Mouse (Mus musculus) lung, postnatal 36 days (tissue): ENCODE measurements around the gene Mtcl1.

Source experiments
- DNase-seq: peaks from one replicate; pipeline ENCODE4 v3.0.0; 2022; ENCODE audit warnings: mixed read lengths

Gene Mtcl1

DNA sequence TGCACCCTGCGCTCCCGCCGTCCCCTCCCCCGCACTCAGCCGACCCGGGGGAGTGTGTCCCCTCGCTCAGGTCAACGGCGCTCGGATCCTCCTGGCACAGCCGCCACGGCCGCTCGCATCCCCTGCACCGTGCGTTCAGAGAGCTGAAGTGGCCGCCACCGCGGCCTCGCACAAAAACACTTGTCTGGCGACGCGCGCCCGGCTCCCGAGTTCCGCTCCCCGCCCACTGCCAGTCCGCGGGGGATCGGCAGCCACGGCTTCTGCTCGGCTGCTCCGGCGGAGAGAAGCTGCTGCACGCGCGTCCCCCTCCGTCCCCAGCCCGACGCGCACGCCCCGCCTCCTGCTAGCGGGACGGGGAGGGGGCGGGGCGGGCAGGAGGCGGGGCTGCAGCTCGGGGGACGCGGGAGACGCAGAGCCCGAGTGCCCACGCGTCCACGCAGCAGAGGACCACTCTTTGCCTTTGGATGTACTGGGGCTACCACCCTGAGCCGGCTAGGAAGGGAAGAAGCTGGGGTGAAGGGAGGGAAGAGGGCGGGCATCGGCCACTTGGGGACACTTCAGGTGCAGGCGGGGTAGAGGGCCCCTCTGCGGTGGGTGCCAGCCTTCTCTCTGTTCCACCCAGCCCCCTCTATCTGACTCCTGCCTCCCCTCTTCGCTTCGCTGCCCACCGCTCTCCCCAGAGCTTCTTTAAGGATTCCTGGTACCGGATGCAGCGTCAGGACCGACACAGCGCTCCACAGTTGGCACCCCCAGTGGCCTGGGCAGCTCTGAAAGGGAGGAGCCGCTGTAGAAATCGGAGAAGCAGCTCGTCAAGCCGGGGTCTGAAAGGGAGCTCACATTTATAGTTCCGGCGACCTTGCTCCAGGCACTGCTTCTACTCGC, at the start of gene Mtcl1:
Gene Mtcl1 (minus strand): TSS at position 291 of the 882 bp plus-strand sequence.
- DNase-seq: peak; percentile 81

GRCm38 (mm10) chr17:66498598-66498997, 49.0 kb upstream of the Mtcl1 start:
- DNase-seq: no peak

- DNase-seq: no peak
Observed at GRCm38 (mm10) chr17:66496589-66496988, 47.0 kb upstream of the Mtcl1 start.

DNA sequence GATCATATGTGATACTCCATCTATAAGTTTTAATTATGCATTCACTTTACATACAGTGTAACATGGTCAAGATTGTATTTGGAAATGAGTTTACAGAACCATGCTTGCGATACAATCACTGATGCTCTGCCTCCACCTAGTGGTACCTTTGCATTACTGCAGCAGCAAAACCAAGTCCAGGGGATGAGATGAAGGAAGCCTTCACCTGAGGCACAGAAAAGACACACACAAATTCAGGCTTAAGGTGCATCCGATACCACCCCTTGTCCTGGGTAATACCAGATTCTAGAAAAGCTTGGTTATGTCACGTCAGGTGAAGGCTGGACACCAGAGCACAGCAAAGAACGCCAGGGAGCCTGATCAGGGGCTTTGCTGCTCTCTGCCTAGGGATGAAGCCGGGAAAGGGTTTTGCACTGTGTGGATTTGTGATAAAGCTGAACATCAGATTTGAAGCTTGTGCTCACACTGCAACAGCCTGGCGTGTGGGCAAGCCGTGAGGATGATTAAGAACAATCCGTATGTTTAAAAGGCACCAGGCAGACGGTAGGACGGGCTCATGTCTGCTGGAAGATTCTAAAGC, 40.6 kb upstream of the Mtcl1 start:
- DNase-seq: peak; percentile 64

- DNase-seq: no peak
Observed at GRCm38 (mm10) chr17:66486576-66486975, 37.0 kb upstream of the Mtcl1 start.

GRCm38 (mm10) chr17:66485742-66486141, 36.2 kb upstream of the Mtcl1 start:
- DNase-seq: peak; percentile 74

DNA sequence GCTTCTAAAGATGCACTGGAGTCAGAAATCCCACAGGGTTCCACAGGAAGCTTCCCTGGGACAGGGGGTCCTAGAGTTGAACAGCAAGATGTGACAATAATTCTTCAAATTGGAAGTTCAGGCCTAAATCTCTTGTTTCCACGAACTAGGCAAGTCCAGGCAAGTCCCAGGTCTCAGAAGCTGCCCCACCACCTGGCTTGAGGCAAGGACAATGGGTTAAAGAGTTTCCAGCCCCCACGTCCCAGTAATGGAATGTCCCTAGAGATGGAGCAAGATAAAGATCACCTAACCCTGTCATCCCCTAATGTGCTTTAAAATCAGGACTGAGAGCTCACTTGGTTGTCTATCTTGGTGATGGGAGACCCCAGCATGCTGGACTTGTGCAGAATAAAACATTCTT, 35.4 kb upstream of the Mtcl1 start:
- no peak for DNase-seq

- peak; percentile 74 for DNase-seq
Observed at GRCm38 (mm10) chr17:66483651-66484454, 34.3 kb upstream of the Mtcl1 start.

- no peak for DNase-seq
Observed at GRCm38 (mm10) chr17:66481295-66481694, 31.7 kb upstream of the Mtcl1 start.

DNA sequence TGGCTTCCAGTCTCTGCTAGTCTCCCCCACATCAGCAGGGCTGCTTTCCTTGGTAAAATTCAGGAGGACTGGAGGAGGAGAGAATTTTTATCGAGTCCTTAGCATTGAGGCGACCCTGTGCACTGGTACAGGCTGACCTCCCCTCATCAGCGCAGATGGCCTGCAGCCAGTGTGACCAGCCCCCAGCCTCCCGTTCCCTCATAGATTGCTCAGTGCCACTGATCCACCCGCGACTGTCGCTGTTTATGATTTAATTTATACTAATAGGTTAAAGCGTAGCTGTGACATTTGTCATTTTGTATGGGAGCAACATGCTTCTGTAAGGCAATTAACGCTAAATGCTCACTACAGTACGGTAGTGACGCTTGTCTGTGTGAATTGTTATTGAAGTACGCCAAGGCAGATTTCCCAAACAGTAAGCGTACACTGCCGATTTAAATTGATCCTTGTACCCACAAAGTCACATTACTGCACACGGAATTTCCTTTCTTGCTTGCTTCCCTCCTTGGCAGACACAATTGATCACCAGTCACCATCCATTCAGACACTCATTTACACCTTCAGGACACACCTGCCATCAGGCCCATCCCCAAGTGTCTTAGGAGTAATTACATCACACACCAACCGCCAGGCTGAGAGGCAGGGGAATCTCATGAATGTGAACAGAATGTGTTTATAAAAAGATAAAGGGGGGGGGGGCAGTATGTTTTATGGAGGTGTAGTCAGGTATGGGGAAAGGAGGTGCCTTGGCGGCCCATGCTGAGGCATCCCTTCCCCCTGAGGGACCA, 31.1 kb upstream of the Mtcl1 start:
- DNase-seq: no peak

DNA sequence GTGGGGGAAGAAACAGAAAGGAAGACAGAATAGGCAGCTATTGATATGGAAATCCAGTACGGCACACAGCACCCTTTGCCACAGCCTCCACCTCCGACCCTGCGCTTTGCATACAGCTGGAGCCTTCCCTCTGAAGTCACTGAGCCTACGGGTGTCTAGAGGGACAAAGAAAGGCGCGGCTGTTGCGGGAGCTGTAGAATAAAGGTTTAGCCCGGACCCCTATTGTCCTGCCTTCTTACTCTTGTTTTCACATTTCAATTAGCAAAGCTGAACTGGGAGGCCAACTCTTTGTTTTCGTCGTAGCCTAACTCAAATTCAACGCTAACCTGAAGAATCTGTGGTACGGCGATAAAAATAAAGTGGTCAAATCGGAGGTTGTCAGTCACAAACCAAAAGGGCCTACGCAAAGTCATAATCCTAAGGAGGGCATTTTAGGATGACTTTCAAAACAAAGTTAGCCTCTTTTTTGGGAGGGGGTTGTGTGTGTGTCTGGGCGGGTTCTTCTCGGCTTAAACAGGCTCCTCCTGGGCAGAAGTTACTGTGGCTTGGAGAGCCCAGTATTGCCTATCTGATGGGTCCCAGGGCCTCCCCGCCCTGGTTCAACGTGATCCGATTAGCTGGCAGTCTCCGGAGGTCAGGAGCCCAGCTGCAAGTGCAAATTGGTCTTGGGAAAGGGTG, 30.4 kb upstream of the Mtcl1 start:
- no peak for DNase-seq

GRCm38 (mm10) chr17:66479311-66479710, 29.8 kb upstream of the Mtcl1 start:
- DNase-seq: no peak

DNA sequence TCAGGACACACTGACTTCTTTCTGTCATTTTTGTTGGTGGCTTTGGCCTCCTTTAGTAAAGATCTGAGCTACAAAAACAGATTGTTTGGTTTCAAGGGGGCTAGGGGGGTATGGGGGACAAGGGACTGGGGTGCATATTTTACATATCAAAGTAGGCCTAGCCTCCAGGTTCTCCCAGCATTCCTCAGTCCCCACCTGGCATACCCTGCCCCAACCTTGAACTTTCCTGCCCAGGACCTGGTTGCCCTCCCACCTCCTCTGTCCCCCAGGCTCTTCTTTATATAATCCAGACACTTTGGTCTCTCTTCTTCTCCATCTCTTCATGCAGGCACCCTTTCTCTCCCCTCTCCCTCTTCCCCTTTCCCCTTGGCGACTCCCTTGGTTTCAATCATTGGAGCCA, 23.7 kb upstream of the Mtcl1 start:
- DNase-seq: no peak

- no peak for DNase-seq
Observed at GRCm38 (mm10) chr17:66471775-66472174, 22.2 kb upstream of the Mtcl1 start.

- no peak for DNase-seq
Observed at GRCm38 (mm10) chr17:66471252-66471651, 21.7 kb upstream of the Mtcl1 start.

DNA sequence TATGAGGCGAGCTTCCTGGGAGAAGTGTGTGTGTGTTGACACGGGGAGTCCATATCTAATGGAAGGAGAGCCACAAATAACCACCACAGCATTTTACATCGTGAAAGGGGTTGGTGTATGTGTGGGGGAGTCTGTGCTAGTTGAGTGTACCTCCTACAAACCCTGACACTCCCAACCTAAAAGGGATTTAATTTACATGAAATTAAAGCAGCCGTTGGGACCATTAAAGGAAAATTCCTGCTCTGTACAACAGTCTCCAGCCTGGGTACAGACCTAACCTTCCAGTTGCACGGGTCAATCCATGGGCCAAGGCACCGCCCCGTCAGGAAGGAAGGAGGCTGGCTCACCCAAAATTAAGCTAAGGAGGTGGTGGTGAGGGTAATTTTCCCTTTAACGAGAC, 20.5 kb upstream of the Mtcl1 start:
- DNase-seq: no peak

DNA sequence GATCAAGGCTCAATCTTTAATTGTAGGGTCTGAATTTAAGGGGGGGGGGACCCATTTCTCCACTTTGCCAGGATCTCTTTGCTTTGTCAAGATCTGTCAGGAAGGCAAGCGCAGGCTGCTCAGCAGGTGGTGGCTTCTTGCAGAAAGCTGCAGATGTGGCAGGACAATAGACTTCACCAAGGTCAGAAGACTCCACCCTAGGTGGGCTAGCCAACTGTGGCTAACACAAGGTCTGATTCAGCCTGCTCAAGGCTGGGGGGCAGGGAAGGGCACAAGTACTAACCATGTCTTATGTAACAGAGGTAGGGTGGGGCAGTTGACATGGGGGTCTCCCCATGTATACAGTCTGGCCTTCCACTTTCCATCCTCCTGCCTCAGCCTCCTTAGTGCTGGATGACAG, 7.7 kb upstream of the Mtcl1 start:
- no peak for DNase-seq

DNA sequence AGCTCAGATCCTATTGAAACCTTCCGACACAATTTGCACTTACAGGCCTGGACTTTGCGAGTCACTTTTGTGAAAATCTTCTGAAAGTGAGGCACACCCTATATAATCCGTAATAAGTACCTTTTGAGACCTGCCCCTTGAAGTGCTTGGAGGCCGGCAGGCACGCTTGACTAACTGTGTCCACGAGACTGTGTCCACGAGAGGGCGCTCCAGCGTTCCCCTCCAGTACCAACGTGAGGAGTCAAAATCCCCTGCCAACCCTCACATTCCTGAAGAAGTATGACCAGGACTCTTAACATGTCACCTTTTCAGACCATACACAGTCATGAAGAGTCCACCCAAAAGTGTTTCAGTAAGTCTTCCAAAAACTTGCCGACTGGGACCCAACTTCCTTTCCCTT, 1.6 kb upstream of the Mtcl1 start:
- DNase-seq: peak; percentile 95

DNA sequence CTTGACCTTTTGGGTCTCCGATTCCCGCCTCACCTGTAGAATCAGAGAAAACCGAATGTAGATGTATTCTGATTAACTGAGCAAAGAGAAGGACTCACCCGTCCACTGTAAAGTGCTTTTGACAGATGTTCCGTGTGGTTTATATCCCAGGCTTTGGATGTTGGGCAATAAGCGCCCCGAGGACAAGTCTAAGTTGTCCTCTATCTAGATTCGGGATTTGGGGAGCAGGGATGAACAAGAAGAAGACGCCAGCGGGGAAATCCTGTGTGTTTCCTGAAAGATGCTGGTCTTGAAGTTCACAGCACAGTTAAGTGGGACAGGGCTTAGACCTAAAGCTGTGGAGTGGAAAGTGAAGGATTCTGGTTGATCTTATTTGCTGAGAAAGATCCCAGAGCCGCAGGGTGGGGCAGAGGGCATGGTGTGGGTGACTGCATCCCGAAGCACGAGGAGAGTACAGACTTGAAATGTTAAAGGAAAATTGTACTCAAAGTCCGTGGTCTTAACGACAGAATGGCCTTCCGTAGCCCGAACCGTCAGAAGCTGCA, 1.0 kb upstream of the Mtcl1 start:
- DNase-seq: peak; percentile 13

- peak; percentile 53 for DNase-seq
Observed at GRCm38 (mm10) chr17:66448421-66449405, 837 bp downstream of the Mtcl1 start.

DNA sequence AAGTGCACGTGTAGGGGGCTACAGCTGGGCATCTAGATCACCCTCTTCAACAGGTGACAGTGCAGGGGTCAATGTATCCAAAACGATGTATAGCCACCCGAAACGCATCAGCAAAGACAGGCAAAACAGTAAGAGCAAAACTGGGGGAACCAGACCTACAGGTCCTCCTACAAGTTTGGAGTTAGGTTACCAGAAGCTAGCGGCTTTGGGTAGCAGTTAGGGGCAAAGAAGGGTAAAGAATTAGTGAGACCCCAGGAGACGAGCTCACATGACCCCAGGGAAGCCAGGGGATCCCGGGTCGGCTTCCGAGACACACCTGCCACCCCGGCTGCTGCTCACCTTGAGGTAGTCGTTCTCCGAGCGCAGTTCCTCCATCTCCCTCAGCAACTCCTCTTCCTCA, 1.6 kb downstream of the Mtcl1 start:
- DNase-seq: no peak
